Mouse (Mus musculus): Measurements from ENCODE around the gene Cox8b. TPM values are rescaled to one million over a fixed set of nuclear protein-coding genes. Genes with fewer than 3 reads are reported as not detected.
"Not testable (repeated sequence)": the region's sequence is repeated elsewhere in the genome, so short reads cannot be mapped to it uniquely, and the experiment has no call there.

Cox8b gene
- polyA plus RNA-seq, 1 experiment = not detected

DNA sequence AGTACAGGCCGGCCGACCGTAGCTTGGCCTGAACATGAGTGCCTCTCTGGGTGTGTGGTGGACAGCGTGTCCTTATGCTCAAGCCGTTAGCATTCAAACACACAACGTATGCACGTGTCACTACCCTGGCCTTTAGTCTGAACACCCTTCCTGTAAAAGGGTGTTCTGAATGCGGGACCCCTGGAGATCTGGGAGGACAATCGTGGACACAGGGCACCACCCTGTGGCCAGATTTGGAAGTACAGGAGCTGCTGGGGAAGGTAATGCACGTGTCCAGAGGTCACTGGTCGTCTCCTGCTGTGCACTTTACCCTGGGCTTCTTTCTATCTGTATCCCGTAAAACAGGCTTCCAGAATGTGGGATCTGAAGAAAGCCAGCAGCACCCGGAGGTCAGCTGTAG lies 3.0 kb upstream of the Cox8b start:
- no peak for TF ChIP-seq EP300 (IDR thresholded peaks at IDR 0.05; ENCODE audit: insufficient read depth, low read depth, low read length)
- TF ChIP-seq CTCF (IDR thresholded peaks at IDR 0.05; ENCODE audit: low read depth, low read length) = peak; percentile 82
- H3K4me1 ChIP-seq (ENCODE audit: control insufficient read depth, insufficient read depth, low read length) = no peaks in the 10 kb centered on the region
- H3K9me3 ChIP-seq (replicated peaks; ENCODE audit: control insufficient read depth, insufficient read depth, low read length, poor library complexity, severe bottlenecking) = no peaks in the 10 kb centered on the region
- H3K9ac ChIP-seq (ENCODE audit: low read depth, poor library complexity, severe bottlenecking) = no peak overlapping the region
- H3K36me3 ChIP-seq (ENCODE audit: control insufficient read depth, insufficient read depth, low read length, poor library complexity, severe bottlenecking) = peaks cover 3% of the 10 kb centered on the region
- no peak overlapping the region for H3K4me3 ChIP-seq (ENCODE audit: low read depth, low read length)
- no peak overlapping the region for H3K27ac ChIP-seq (ENCODE audit: insufficient read depth, low read length)
- no peaks in the 10 kb centered on the region for H3K27me3 ChIP-seq (ENCODE audit: control insufficient read depth, insufficient read depth, low read length, poor library complexity, severe bottlenecking)

- H3K9ac ChIP-seq (ENCODE audit: low read depth, poor library complexity, severe bottlenecking) = 0 out of 2 replicates have a peak overlapping the region, but pooled peaks have one; percentile 4
- TF ChIP-seq CTCF (IDR thresholded peaks at IDR 0.05; ENCODE audit: low read depth, low read length) (no peak), EP300 (IDR thresholded peaks at IDR 0.05; ENCODE audit: insufficient read depth, low read depth, low read length) (no peak), POLR2A (IDR thresholded peaks at IDR 0.05; ENCODE audit: insufficient read depth, low read length) (no peak)
- H3K4me3 ChIP-seq (ENCODE audit: low read depth, low read length) = no peak overlapping the region
- no peaks in the 10 kb centered on the region for H3K4me1 ChIP-seq (ENCODE audit: control insufficient read depth, insufficient read depth, low read length)
- no peaks in the 10 kb centered on the region for H3K9me3 ChIP-seq (replicated peaks; ENCODE audit: control insufficient read depth, insufficient read depth, low read length, poor library complexity, severe bottlenecking)
- H3K36me3 ChIP-seq (ENCODE audit: control insufficient read depth, insufficient read depth, low read length, poor library complexity, severe bottlenecking) = peaks cover 3% of the 10 kb centered on the region
- H3K27me3 ChIP-seq (ENCODE audit: control insufficient read depth, insufficient read depth, low read length, poor library complexity, severe bottlenecking) = no peaks in the 10 kb centered on the region
- no peak overlapping the region for H3K27ac ChIP-seq (ENCODE audit: insufficient read depth, low read length)
These were observed 2.0 kb upstream of the Cox8b start for GRCm38 (mm10) chr7:140902036-140902875.

DNA sequence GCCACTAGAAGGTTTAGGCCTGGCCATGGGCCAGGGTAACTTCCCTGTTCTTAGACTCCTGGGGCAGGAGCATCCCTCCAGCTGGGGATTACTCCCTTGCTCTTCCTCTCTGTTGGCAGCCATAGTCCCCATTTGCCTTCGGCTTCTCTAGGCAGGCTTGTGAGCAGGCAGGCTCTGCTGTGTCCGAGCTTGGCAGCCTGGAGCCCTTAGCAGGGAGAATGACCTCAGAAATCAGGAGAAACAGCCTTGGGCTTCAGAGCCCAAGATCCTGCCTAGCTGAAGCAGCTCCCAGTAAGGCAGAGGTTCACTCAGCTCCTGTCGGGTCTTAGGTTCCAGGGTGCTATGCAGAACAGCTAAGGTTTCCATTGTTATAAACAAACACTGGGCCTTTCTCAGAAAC lies 1.1 kb downstream of the Cox8b start:
- Histone ChIP-seq H3K9me3 (replicated peaks; ENCODE audit: control insufficient read depth, insufficient read depth, low read length, poor library complexity, severe bottlenecking) (no peaks in the 10 kb centered on the region), H3K27me3 (ENCODE audit: control insufficient read depth, insufficient read depth, low read length, poor library complexity, severe bottlenecking) (no peaks in the 10 kb centered on the region), H3K4me1 (ENCODE audit: control insufficient read depth, insufficient read depth, low read length) (no peaks in the 10 kb centered on the region), H3K36me3 (ENCODE audit: control insufficient read depth, insufficient read depth, low read length, poor library complexity, severe bottlenecking) (peaks cover 9% of the 10 kb centered on the region), H3K4me3 (ENCODE audit: low read depth, low read length) (no peak overlapping the region), H3K27ac (ENCODE audit: insufficient read depth, low read length) (no peak overlapping the region), H3K9ac (ENCODE audit: low read depth, poor library complexity, severe bottlenecking) (no peak overlapping the region)
- TF ChIP-seq POLR2A (IDR thresholded peaks at IDR 0.05; ENCODE audit: insufficient read depth, low read length) (no peak), CTCF (IDR thresholded peaks at IDR 0.05; ENCODE audit: low read depth, low read length) (no peak), EP300 (IDR thresholded peaks at IDR 0.05; ENCODE audit: insufficient read depth, low read depth, low read length) (no peak)

- no peaks in the 10 kb centered on the region for H3K9me3 ChIP-seq (replicated peaks; ENCODE audit: control insufficient read depth, insufficient read depth, low read length, poor library complexity, severe bottlenecking)
- H3K4me1 ChIP-seq (ENCODE audit: control insufficient read depth, insufficient read depth, low read length) = no peaks in the 10 kb centered on the region
- no peak overlapping the region for H3K27ac ChIP-seq (ENCODE audit: insufficient read depth, low read length)
- peaks cover 13% of the 10 kb centered on the region for H3K36me3 ChIP-seq (ENCODE audit: control insufficient read depth, insufficient read depth, low read length, poor library complexity, severe bottlenecking)
- H3K4me3 ChIP-seq (ENCODE audit: low read depth, low read length) = no peak overlapping the region
- no peak overlapping the region for H3K9ac ChIP-seq (ENCODE audit: low read depth, poor library complexity, severe bottlenecking)
- TF ChIP-seq POLR2A (IDR thresholded peaks at IDR 0.05; ENCODE audit: insufficient read depth, low read length) = no peak
- no peak for TF ChIP-seq CTCF (IDR thresholded peaks at IDR 0.05; ENCODE audit: low read depth, low read length)
- TF ChIP-seq EP300 (IDR thresholded peaks at IDR 0.05; ENCODE audit: insufficient read depth, low read depth, low read length) = no peak
- no peaks in the 10 kb centered on the region for H3K27me3 ChIP-seq (ENCODE audit: control insufficient read depth, insufficient read depth, low read length, poor library complexity, severe bottlenecking)
These were observed 2.4 kb downstream of the Cox8b start for GRCm38 (mm10) chr7:140897863-140898262.

- TF ChIP-seq EP300 (IDR thresholded peaks at IDR 0.05; ENCODE audit: insufficient read depth, low read depth, low read length) (no peak), POLR2A (IDR thresholded peaks at IDR 0.05; ENCODE audit: insufficient read depth, low read length) (no peak)
- no peak overlapping the region for H3K27ac ChIP-seq (ENCODE audit: insufficient read depth, low read length)
- no peaks in the 10 kb centered on the region for H3K9me3 ChIP-seq (replicated peaks; ENCODE audit: control insufficient read depth, insufficient read depth, low read length, poor library complexity, severe bottlenecking)
- H3K36me3 ChIP-seq (ENCODE audit: control insufficient read depth, insufficient read depth, low read length, poor library complexity, severe bottlenecking) = peaks cover 30% of the 10 kb centered on the region
- H3K27me3 ChIP-seq (ENCODE audit: control insufficient read depth, insufficient read depth, low read length, poor library complexity, severe bottlenecking) = no peaks in the 10 kb centered on the region
- no peak overlapping the region for H3K9ac ChIP-seq (ENCODE audit: low read depth, poor library complexity, severe bottlenecking)
- no peaks in the 10 kb centered on the region for H3K4me1 ChIP-seq (ENCODE audit: control insufficient read depth, insufficient read depth, low read length)
- H3K4me3 ChIP-seq (ENCODE audit: low read depth, low read length) = no peak overlapping the region
These were observed 5.6 kb downstream of the Cox8b start for GRCm38 (mm10) chr7:140894611-140895010.

DNA sequence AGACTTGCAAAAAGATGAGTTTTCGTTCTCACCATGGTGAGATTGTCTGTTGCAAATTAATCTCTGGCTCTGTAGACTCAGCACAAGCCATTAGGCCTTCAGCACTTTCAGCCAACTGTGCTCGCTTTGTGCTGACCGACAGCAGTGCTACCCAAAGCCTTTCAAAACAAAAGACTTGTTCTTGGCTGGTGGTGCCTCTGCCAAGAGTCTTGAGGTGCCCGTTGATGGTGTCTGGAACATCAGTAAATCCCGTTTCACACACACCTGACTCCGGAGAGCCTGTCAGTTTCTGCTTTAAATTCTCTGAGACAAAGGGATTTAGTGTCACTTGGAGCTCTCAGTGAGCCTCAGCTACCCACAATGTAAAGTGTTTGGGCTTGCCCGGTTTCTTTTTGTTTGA lies 6.2 kb downstream of the Cox8b start:
- Histone ChIP-seq H3K4me3 (ENCODE audit: low read depth, low read length) (no peak overlapping the region), H3K9ac (ENCODE audit: low read depth, poor library complexity, severe bottlenecking) (no peak overlapping the region), H3K36me3 (ENCODE audit: control insufficient read depth, insufficient read depth, low read length, poor library complexity, severe bottlenecking) (peaks cover 36% of the 10 kb centered on the region), H3K27me3 (ENCODE audit: control insufficient read depth, insufficient read depth, low read length, poor library complexity, severe bottlenecking) (no peaks in the 10 kb centered on the region), H3K4me1 (ENCODE audit: control insufficient read depth, insufficient read depth, low read length) (no peaks in the 10 kb centered on the region), H3K9me3 (replicated peaks; ENCODE audit: control insufficient read depth, insufficient read depth, low read length, poor library complexity, severe bottlenecking) (no peaks in the 10 kb centered on the region), H3K27ac (ENCODE audit: insufficient read depth, low read length) (no peak overlapping the region)
- TF ChIP-seq EP300 (IDR thresholded peaks at IDR 0.05; ENCODE audit: insufficient read depth, low read depth, low read length) = no peak
- no peak for TF ChIP-seq CTCF (IDR thresholded peaks at IDR 0.05; ENCODE audit: low read depth, low read length)
- TF ChIP-seq POLR2A (IDR thresholded peaks at IDR 0.05; ENCODE audit: insufficient read depth, low read length) = no peak

DNA sequence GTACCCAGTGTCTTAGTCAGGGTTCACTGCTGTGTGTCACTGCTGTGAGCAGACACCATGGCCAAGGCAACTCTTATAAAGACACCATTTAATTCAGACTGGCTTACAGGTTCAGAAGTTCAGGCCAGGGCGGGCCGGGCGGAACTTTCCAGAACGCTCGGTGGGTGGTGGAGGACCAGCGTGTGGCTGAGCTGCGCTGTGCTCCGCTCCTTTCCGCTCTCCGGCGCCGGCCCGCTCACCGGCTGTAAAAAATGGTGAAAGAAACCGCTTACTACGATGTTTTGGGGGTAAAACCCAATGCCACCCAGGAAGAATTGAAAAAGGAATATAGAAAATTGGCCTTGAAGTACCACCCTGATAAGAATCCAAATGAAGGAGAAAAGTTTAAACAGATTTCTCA lies 9.6 kb downstream of the Cox8b start:
- H3K4me1 ChIP-seq (ENCODE audit: control insufficient read depth, insufficient read depth, low read length); H3K27ac ChIP-seq (ENCODE audit: insufficient read depth, low read length); H3K9ac ChIP-seq (ENCODE audit: low read depth, poor library complexity, severe bottlenecking); H3K4me3 ChIP-seq (ENCODE audit: low read depth, low read length); H3K27me3 ChIP-seq (ENCODE audit: control insufficient read depth, insufficient read depth, low read length, poor library complexity, severe bottlenecking); H3K9me3 ChIP-seq (replicated peaks; ENCODE audit: control insufficient read depth, insufficient read depth, low read length, poor library complexity, severe bottlenecking): not testable (repeated sequence)
- peaks cover 55% of the 10 kb centered on the region for H3K36me3 ChIP-seq (ENCODE audit: control insufficient read depth, insufficient read depth, low read length, poor library complexity, severe bottlenecking)

All from ES-Bruce4 (cell line).